Mouse (Mus musculus) ES-E14 (cell line): ENCODE measurements around the gene Gfra4. TPM values are rescaled to one million over a fixed set of nuclear protein-coding genes. Genes with fewer than 3 reads are reported as not detected.

Experiments
- DNase-seq: peaks from one replicate; pipeline ENCODE4 v3.0.0-alpha.2; 2013; ENCODE audit warnings: low read depth, low spot score
- H3K27ac ChIP-seq: 2 replicates; pipeline ENCODE4 v1.5.1; 2012; ENCODE audit warnings: low read depth, mild to moderate bottlenecking, low read length, moderate library complexity, mixed read lengths; ENCODE audit not compliant: poor library complexity, insufficient read depth, severe bottlenecking
- H3K36me3 ChIP-seq: 2 replicates; pipeline ENCODE4 v1.6.1; 2012; ENCODE audit warnings: mild to moderate bottlenecking, low read length, moderate library complexity, mixed read lengths; ENCODE audit not compliant: control insufficient read depth, poor library complexity, insufficient read depth, severe bottlenecking
- H3K4me1 ChIP-seq, 2 experiments: fragments of 150-350 bp in 1 of 2; sonication (generic) in 1 of 2; 2 replicates each; pipeline ENCODE4 v1.6.1; 2012; ENCODE audit warnings: low read length in 2 of 2, mild to moderate bottlenecking in 1 of 2, mixed read lengths in 1 of 2; ENCODE audit not compliant: control insufficient read depth in 2 of 2, insufficient read depth in 2 of 2, poor library complexity in 1 of 2
- H3K4me3 ChIP-seq, 2 experiments: fragments of 150-350 bp in 1 of 2; sonication (generic) in 1 of 2; 2 replicates each; pipeline ENCODE4 v1.5.1; 2012; ENCODE audit warnings: low read length in 2 of 2, low read depth in 1 of 2, mild to moderate bottlenecking in 1 of 2, mixed read lengths in 1 of 2; ENCODE audit not compliant: insufficient read depth in 1 of 2, poor library complexity in 1 of 2, severe bottlenecking in 1 of 2
- H3K9ac ChIP-seq: 2 replicates; pipeline ENCODE4 v1.6.1; 2012; ENCODE audit warnings: low read depth, mild to moderate bottlenecking, low read length, mixed read lengths; ENCODE audit not compliant: poor library complexity, insufficient read depth, severe bottlenecking
- H3K9me3 ChIP-seq: fragments of 150-350 bp; sonication (generic); 2 replicates; pipeline ENCODE4 v1.6.1; 2012; ENCODE audit warnings: low read depth, mild to moderate bottlenecking, low read length; ENCODE audit not compliant: control insufficient read depth, insufficient read depth
- CHD2 ChIP-seq: IDR thresholded peaks from 2 replicates; pipeline ENCODE4 v1.6.1; 2014; ENCODE audit warnings: mild to moderate bottlenecking, low read depth, low read length, inconsistent platforms
- HCFC1 ChIP-seq: IDR thresholded peaks from 2 replicates; pipeline ENCODE4 v1.6.1; 2012; ENCODE audit warnings: low read length, inconsistent platforms, borderline replicate concordance; ENCODE audit not compliant: insufficient read depth
- MAFK ChIP-seq: IDR thresholded peaks from 2 replicates; pipeline ENCODE4 v1.6.1; 2014; ENCODE audit warnings: mild to moderate bottlenecking, low read depth, low read length, inconsistent platforms; ENCODE audit not compliant: insufficient read depth
- ZC3H11A ChIP-seq: IDR thresholded peaks from 2 replicates; pipeline ENCODE4 v1.6.1; 2012; ENCODE audit warnings: low read depth, mild to moderate bottlenecking, inconsistent platforms, low read length, borderline replicate concordance
- ZNF384 ChIP-seq: IDR thresholded peaks from 2 replicates; pipeline ENCODE4 v1.6.1; 2012; ENCODE audit warnings: low read depth, low read length, inconsistent platforms
- in situ Hi-C, 2 experiments: fragments of 600-800 bp; cut with MboI; formaldehyde crosslinking; loops; one replicate each; pipeline ENCODE4 v1.15.1; 2025; ENCODE audit warnings: low sequenced_read_pairs in 2 of 2, inconsistent platforms in 1 of 2; ENCODE audit not compliant: unreplicated experiment in 2 of 2
- total RNA-seq: library from RNA; depleted of rRNA; stranded (reverse); fragments of 300-350 nt; gene quantifications from 2 replicates; pipeline ENCODE4 v1.2.3, GENCODE M21; 2012

Gfra4 gene
- total RNA-seq, 1 experiment, result 1.6 TPM

GRCm38 (mm10) chr2:131059377-131059776 lies 16.5 kb upstream of the Gfra4 start:
- Histone ChIP-seq H3K36me3 (no peaks in the 10 kb centered on the region), H3K9ac (no peak overlapping the region), H3K9me3 (no peaks in the 10 kb centered on the region), H3K4me1 (peaks cover 0 to 16% of the 10 kb centered on the region in 2 experiments; a peak in 1 of 4 replicates), H3K4me3 (no peak overlapping the region), H3K27ac (no peak overlapping the region)
- TF ChIP-seq MAFK, result no peak
- TF ChIP-seq ZNF384, result no peak
- no peak for TF ChIP-seq HCFC1
- no peak for TF ChIP-seq ZC3H11A
- TF ChIP-seq CHD2, result no peak
- no peak for DNase-seq
- in situ Hi-C loops, result loop anchor here in 1 of 2 experiments (10.0 kb wide), 1 partner anchor 355 kb away; no protein-coding TSS in a partner anchor

GRCm38 (mm10) chr2:131058672-131059071 lies 15.8 kb upstream of the Gfra4 start:
- H3K4me1 ChIP-seq, result peaks cover 0 to 17% of the 10 kb centered on the region in 2 experiments; a peak in 1 of 4 replicates
- H3K9me3 ChIP-seq, result no peaks in the 10 kb centered on the region
- no peak overlapping the region for H3K27ac ChIP-seq
- in situ Hi-C loops, result loop anchor here in 1 of 2 experiments (10.0 kb wide), 1 partner anchor 356 kb away; no protein-coding TSS in a partner anchor
- no peak overlapping the region for H3K4me3 ChIP-seq
- DNase-seq, result no peak
- no peaks in the 10 kb centered on the region for H3K36me3 ChIP-seq
- no peak overlapping the region for H3K9ac ChIP-seq
- no peak for TF ChIP-seq MAFK
- TF ChIP-seq HCFC1, result no peak
- TF ChIP-seq ZC3H11A, result no peak
- no peak for TF ChIP-seq CHD2
- TF ChIP-seq ZNF384, result no peak

GRCm38 (mm10) chr2:131056191-131056590 lies 13.3 kb upstream of the Gfra4 start:
- peak; percentile 53 for DNase-seq
- H3K27ac ChIP-seq, result peak overlapping the region; percentile 16; the same call in 1 of the 2 replicates
- no peaks in the 10 kb centered on the region for H3K36me3 ChIP-seq
- no peaks in the 10 kb centered on the region for H3K9me3 ChIP-seq
- TF ChIP-seq ZC3H11A, result peak; percentile 65
- peak; percentile 83 for TF ChIP-seq MAFK
- no peak for TF ChIP-seq ZNF384
- TF ChIP-seq CHD2, result no peak
- no peak for TF ChIP-seq HCFC1
- in situ Hi-C loops, result loop anchor here in 1 of 2 experiments (10.0 kb wide), 1 partner anchor 359 kb away; no protein-coding TSS in a partner anchor
- peak overlapping the region in 1 of 2 experiments; percentile 33; a peak in 2 of 4 replicates for H3K4me3 ChIP-seq
- peak overlapping the region; percentile 12; the same call in 1 of the 2 replicates for H3K9ac ChIP-seq
- H3K4me1 ChIP-seq, result peaks cover 0 to 16% of the 10 kb centered on the region in 2 experiments; a peak in 1 of 4 replicates

- Histone ChIP-seq H3K27ac (no peak overlapping the region), H3K9ac (no peak overlapping the region), H3K4me1 (peaks cover 0 to 16% of the 10 kb centered on the region in 2 experiments; a peak in 1 of 4 replicates), H3K9me3 (no peaks in the 10 kb centered on the region), H3K4me3 (peak overlapping the region in 1 of 2 experiments; percentile 33; a peak in 1 of 4 replicates), H3K36me3 (no peaks in the 10 kb centered on the region)
- peak; percentile 86 for DNase-seq
- TF ChIP-seq HCFC1, result no peak
- no peak for TF ChIP-seq MAFK
- TF ChIP-seq ZNF384, result no peak
- TF ChIP-seq CHD2, result no peak
- TF ChIP-seq ZC3H11A, result no peak
- in situ Hi-C loops, result loop anchor here in 1 of 2 experiments (10.0 kb wide), 1 partner anchor 359 kb away; no protein-coding TSS in a partner anchor
These were observed 12.7 kb upstream of the Gfra4 start for GRCm38 (mm10) chr2:131055631-131056030.
